Mouse (Mus musculus) central nervous system, embryonic 14 days (tissue): ENCODE measurements around the gene Gm29049. TPM values are rescaled to one million over a fixed set of nuclear protein-coding genes. Genes with fewer than 3 reads are reported as not detected.

Source experiments
- polyA plus RNA-seq: library from polyadenylated mRNA; depleted of rRNA; stranded (reverse); fragments of >200 nt; gene quantifications from 2 replicates; pipeline ENCODE4 v1.2.3, GENCODE M21; 2012; rRNA removed

Gene Gm29049
- not detected in 2 replicates for polyA plus RNA-seq

GRCm38 (mm10) chrY:7997068-7997467, at the start of gene Gm29049:
TSS of gene Gm29049 (minus strand) at chrY:7997168.

Other genes with a start within 250 kb of the Gm29049 start
- not detected in 2 replicates for gene Gm20825, start 74.3 kb upstream of the Gm29049 start, polyA plus RNA-seq